Mouse (Mus musculus): Measurements from ENCODE around the gene Treml1.

DNA sequence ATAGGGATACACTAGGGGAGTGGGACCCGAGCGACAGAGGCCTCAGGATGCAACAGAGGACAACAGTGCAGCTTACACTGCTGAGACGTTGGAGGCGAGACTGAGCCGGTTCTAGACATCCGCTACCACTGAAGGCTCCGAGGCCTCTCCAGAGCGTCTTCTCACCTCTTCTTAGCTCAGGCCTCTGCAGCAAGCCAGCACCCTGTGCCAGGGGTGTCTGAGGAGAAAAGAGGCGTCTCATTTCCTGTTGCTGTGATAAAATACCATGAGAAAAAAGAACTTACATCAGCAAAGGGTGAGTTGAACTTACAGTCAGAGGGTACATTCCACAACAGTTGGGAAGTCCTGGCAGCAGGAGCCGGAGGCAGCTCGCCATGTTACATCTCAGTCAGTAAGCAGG, 34.1 kb upstream of the Treml1 start:
- TF ChIP-seq ZKSCAN1 (IDR thresholded peaks at IDR 0.05; ENCODE audit: borderline replicate concordance, low read depth, low read length) = no peak
- TF ChIP-seq CTCF (conservative IDR thresholded peaks at IDR 0.05 in 1 of 2, IDR thresholded peaks at IDR 0.05 in 1 of 2; ENCODE audit: low read depth in 2 of 2, low read length in 2 of 2) = no peak
- TF ChIP-seq E2F4 (IDR thresholded peaks at IDR 0.05; ENCODE audit: insufficient replicate concordance, low read depth, low read length) = no peak
- TF ChIP-seq TBP (conservative IDR thresholded peaks at IDR 0.05; ENCODE audit: low read depth, low read length) = no peak
- no peak for TF ChIP-seq POLR2A (IDR thresholded peaks at IDR 0.05; ENCODE audit: low read depth, low read length)

Measured in CH12.LX (cell line).